Mouse (Mus musculus) bone marrow macrophage, adult 2 months (primary cell): Measurements from ENCODE around the gene Gm10295.

Experiments used
- CTCF ChIP-seq: IDR thresholded peaks from 2 replicates; pipeline ENCODE4 v1.5.1; 2012; ENCODE audit warnings: low read depth, mild to moderate bottlenecking, low read length, moderate library complexity
- POLR2A ChIP-seq: IDR thresholded peaks from 2 replicates; pipeline ENCODE4 v1.6.1; 2012; ENCODE audit warnings: mild to moderate bottlenecking, low read depth, low read length, borderline replicate concordance

GRCm38 (mm10) chr7:71377983-71378382, 26.7 kb upstream of the Gm10295 start:
- TF ChIP-seq POLR2A: no peak
- no peak for TF ChIP-seq CTCF
